Mouse (Mus musculus) hindbrain, embryonic 15.5 days (tissue): Measurements from ENCODE around the gene Rxylt1. TPM values are rescaled to one million over a fixed set of nuclear protein-coding genes. Genes with fewer than 3 reads are reported as not detected.
A peak's percentile ranks its signal among the peaks of the same experiment; 100 is the strongest.

Experiments used
- ATAC-seq: fragments of 200-750 bp; cut with Nextera tagmentation; 2 replicates; pipeline ENCODE4 v1.8.0; 2017; ENCODE audit warnings: low read depth, moderate number of reproducible peaks, moderate TSS enrichment; ENCODE audit not compliant: low FRiP score
- H3K27ac ChIP-seq: fragments of 300-500 bp; sonication (generic); replicated peaks from 2 replicates; pipeline ENCODE4 v1.5.1; 2015; ENCODE audit warnings: mild to moderate bottlenecking, inconsistent platforms
- H3K27me3 ChIP-seq: fragments of 300-500 bp; sonication (generic); 2 replicates; pipeline ENCODE4 v1.6.1; 2015; ENCODE audit warnings: control low read depth, inconsistent platforms
- H3K36me3 ChIP-seq: fragments of 300-500 bp; sonication (generic); 2 replicates; pipeline ENCODE4 v1.6.1; 2015; ENCODE audit warnings: control low read depth, inconsistent platforms
- H3K4me1 ChIP-seq: fragments of 300-500 bp; sonication (generic); replicated peaks from 2 replicates; pipeline ENCODE4 v1.6.1; 2015; ENCODE audit warnings: control low read depth, inconsistent platforms
- H3K4me2 ChIP-seq: fragments of 300-500 bp; sonication (generic); 2 replicates; pipeline ENCODE4 v1.6.1; 2015; ENCODE audit warnings: moderate library complexity, mild to moderate bottlenecking, inconsistent platforms
- H3K4me3 ChIP-seq: fragments of 300-500 bp; sonication (generic); 2 replicates; pipeline ENCODE4 v1.5.1; 2015; ENCODE audit warnings: mild to moderate bottlenecking, inconsistent platforms
- H3K9ac ChIP-seq: fragments of 300-500 bp; sonication (generic); 2 replicates; pipeline ENCODE4 v1.6.1; 2015; ENCODE audit warnings: inconsistent platforms
- H3K9me3 ChIP-seq: fragments of 300-500 bp; sonication (generic); 2 replicates; pipeline ENCODE4 v1.6.1; 2016; ENCODE audit warnings: control low read depth, inconsistent platforms
- WGBS: fragments of 180-500 bp; shearing (Covaris S2); methylation state at CpG from one replicate; pipeline ENCODE4 v1.1.7; 2015; 5-methylcytosine and 5-hydroxymethylcytosine counted together
- polyA plus RNA-seq: library from polyadenylated mRNA; unstranded; fragments of >200 nt; fragmentation: Nextera tagmentation; extraction: Ambion mirVana; gene quantifications from 2 replicates; pipeline ENCODE4 v1.2.1, GENCODE M21; 2015

Rxylt1 gene
- polyA plus RNA-seq, 1 experiment from 2014 or later = 39.5 TPM

DNA sequence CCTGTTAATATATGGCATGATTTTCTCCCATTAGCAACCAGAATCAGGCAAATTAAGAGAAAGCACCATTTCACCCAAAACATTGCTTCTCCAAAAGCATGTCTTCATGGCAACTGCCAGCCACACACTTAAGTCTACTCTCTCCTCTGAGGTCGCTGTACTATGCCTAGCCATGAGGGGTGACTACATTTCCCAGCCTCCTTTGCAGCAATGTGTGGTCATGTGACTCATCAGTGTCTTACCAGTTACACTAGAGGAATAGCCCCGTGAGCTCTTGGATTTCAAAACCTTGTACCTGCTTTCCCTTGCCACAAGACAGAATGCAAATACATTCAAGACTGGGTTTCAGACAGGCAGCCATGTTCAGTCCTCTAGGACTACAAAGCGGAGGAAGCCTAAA lies 58.6 kb downstream of the Rxylt1 start:
- Histone ChIP-seq H3K4me2 (no peak overlapping the region), H3K9me3 (no peaks in the 10 kb centered on the region), H3K36me3 (0 out of 2 replicates have a peak, but pooled peaks cover 3% of the 10 kb centered on the region), H3K4me1 (peaks cover 11% of the 10 kb centered on the region; the same call in 1 of the 2 replicates), H3K27me3 (no peaks in the 10 kb centered on the region), H3K4me3 (no peak overlapping the region), H3K9ac (no peak overlapping the region), H3K27ac (no peak overlapping the region)
- ATAC-seq = peak; percentile 62; the same call in 1 of the 2 replicates
- WGBS = 61% methylated on average over 3 of the region's 3 CpGs

DNA sequence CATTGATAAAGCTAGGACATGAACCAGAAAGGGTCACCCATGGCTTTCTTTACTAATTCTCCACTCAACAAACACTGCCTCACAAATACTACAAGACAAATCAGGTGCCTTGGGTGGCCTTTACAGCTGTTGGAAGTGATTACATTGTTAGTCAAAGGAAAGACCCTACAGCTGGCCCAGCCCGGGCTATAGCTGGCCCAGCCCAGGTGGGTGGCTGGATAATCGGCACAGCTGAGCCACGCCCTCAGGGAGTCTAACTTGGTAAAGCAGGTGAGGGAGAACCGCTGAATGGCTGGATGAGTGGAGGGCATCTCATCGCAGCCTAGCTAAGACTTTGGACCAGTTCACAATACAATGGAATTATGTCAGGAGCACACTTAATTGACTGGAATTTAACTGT lies 63.9 kb downstream of the Rxylt1 start:
- H3K9me3 ChIP-seq = no peaks in the 10 kb centered on the region
- no peak overlapping the region for H3K27ac ChIP-seq
- no peak overlapping the region for H3K4me2 ChIP-seq
- H3K9ac ChIP-seq = no peak overlapping the region
- 0 out of 2 replicates have a peak, but pooled peaks cover 3% of the 10 kb centered on the region for H3K4me1 ChIP-seq
- no peaks in the 10 kb centered on the region for H3K27me3 ChIP-seq
- no peak overlapping the region for H3K4me3 ChIP-seq
- WGBS = 82% methylated on average over 5 of the region's 5 CpGs
- no peak for ATAC-seq
- H3K36me3 ChIP-seq = 0 out of 2 replicates have a peak, but pooled peaks cover 3% of the 10 kb centered on the region

DNA sequence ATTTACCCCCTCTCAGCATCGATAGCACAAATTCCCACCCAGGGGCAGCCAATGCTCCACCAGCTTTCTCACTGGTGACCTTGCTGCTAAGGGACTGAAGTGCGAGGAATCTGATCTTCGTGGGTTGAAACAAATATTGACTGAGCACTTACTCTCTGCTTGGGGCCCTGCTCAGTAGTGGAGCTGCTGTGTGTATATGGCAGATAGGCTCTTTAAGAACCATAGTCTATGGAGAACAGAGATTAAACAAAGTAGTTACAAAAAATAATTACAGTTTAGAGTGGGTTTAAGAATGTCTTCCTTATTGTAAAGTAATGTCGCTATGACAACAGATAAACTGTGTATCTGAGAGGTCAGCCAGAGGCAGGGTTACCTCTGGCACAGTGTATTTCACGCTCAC lies 66.8 kb downstream of the Rxylt1 start:
- H3K4me1 ChIP-seq = 0 out of 2 replicates have a peak, but pooled peaks cover 3% of the 10 kb centered on the region
- H3K36me3 ChIP-seq = no peaks in the 10 kb centered on the region
- ATAC-seq = no peak
- H3K9ac ChIP-seq = no peak overlapping the region
- 85% methylated on average over 5 of the region's 5 CpGs for WGBS
- H3K4me3 ChIP-seq = no peak overlapping the region
- H3K9me3 ChIP-seq = no peaks in the 10 kb centered on the region
- no peaks in the 10 kb centered on the region for H3K27me3 ChIP-seq
- no peak overlapping the region for H3K4me2 ChIP-seq
- H3K27ac ChIP-seq = no peak overlapping the region

DNA sequence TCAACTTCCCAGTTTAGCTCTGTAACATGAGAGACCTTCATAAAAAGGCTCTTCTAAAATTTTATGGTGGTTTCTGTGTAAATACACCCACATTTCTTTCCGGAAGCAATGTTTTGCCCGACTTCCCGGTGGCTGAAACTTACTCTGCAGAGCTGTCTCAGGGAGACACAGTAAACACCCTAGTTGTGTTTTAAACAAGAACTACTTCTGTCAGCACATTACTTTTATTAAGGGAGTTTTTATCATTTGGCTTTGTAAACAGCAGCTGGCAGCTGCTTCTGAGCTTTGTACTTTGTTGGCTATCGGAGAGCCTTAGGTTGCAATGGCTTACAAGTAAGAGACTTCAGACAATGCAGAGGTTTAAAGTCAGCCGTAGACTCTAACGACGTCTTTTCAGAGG lies 67.4 kb downstream of the Rxylt1 start:
- Histone ChIP-seq H3K4me1 (0 out of 2 replicates have a peak, but pooled peaks cover 3% of the 10 kb centered on the region), H3K4me2 (no peak overlapping the region), H3K36me3 (no peaks in the 10 kb centered on the region), H3K27ac (no peak overlapping the region), H3K4me3 (no peak overlapping the region), H3K9me3 (no peaks in the 10 kb centered on the region), H3K27me3 (no peaks in the 10 kb centered on the region), H3K9ac (no peak overlapping the region)
- no peak for ATAC-seq
- 82% methylated on average over 7 of the region's 7 CpGs for WGBS

Other genes starting within 250 kb of the Rxylt1 start
- gene Srgap1, start 50.1 kb downstream of the Rxylt1 start, polyA plus RNA-seq = 36.4 and 38.2 TPM in 2 replicates